Mouse (Mus musculus): ENCODE data around the gene Mdh2. TPM values are rescaled to one million over a fixed set of nuclear protein-coding genes. Genes with fewer than 3 reads are reported as not detected.
A peak's percentile ranks its signal among the peaks of the same experiment; 100 is the strongest.

The Mdh2 gene
- polyA plus RNA-seq, 1 experiment from 2014 or later, result 302 TPM

GRCm38 (mm10) chr5:135763526-135763925 lies 14.8 kb upstream of the Mdh2 start:
- no peak for TF ChIP-seq EP300 (IDR thresholded peaks at IDR 0.05)
- TF ChIP-seq CTCF (IDR thresholded peaks at IDR 0.05), result peak; percentile 89
- Histone ChIP-seq H3K4me1 (ENCODE audit: insufficient read depth, low read depth, low read length) (no peaks in the 10 kb centered on the region), H3K9ac (replicated peaks; ENCODE audit: low read depth) (no peak overlapping the region), H3K9me3 (ENCODE audit: low read length) (no peaks in the 10 kb centered on the region), H3K4me2 (replicated peaks; ENCODE audit: low read depth, low read length) (no peak overlapping the region), H3K27me3 (replicated peaks; ENCODE audit: insufficient read depth, low read length) (no peaks in the 10 kb centered on the region), H3K27ac (ENCODE audit: low read length) (no peak overlapping the region), H3K4me3 (ENCODE audit: low read depth, low read length) (no peak overlapping the region), H3K36me3 (ENCODE audit: insufficient read depth, low read length) (no peaks in the 10 kb centered on the region)
- 3% methylated on average over 7 of the region's 7 CpGs for WGBS
- ATAC-seq (peak; percentile 62), DNase-seq (ENCODE audit: low spot score) (peak; percentile 85)

DNA sequence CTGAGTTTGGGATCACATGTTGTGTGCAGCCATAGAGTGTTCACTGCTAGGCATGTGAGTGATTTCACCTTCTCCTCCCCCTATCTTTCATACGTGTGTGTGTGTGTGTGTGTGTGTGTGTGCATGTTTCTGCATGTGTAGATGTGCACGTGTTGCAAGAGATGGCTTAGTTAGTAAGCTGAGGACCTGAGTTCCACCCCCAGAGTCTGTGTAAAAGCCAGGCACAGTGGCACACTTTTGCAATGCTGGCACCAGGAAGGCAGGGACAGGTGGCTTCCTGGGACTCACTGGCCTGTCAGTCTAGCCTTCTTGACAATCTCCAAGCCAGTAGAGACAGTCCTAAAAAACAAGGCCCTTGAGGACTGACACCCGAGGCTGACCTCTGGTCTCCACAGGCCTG lies 13.3 kb upstream of the Mdh2 start:
- H3K36me3 ChIP-seq (ENCODE audit: insufficient read depth, low read length), result no peaks in the 10 kb centered on the region
- DNase-seq (ENCODE audit: low spot score), result no peak
- 52% methylated on average over 3 of the region's 3 CpGs for WGBS

DNA sequence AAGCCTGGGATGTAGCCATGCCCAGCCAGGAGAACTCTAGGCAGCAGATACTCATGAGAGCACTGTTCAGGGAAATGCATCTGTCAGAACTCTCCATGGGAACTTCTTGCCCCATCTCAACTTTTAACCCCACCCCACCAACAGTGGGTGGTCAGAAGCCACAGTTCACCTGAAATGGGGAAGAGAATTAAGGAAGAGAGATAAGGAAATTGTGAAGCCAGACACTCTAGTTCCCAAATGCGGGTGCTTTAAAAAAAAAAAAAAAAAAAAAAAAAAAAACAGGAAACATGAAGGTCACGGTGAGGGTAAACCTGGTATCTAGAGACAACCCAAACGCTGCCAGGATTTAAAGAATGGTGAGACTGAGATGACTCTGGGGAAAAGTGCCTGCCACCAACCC lies 5.8 kb upstream of the Mdh2 start:
- Histone ChIP-seq H3K27ac (ENCODE audit: low read length) (no peak overlapping the region), H3K4me2 (replicated peaks; ENCODE audit: low read depth, low read length) (no peak overlapping the region), H3K4me3 (ENCODE audit: low read depth, low read length) (no peak overlapping the region), H3K9ac (replicated peaks; ENCODE audit: low read depth) (no peak overlapping the region), H3K4me1 (ENCODE audit: insufficient read depth, low read depth, low read length) (0 out of 2 replicates have a peak, but pooled peaks cover 3% of the 10 kb centered on the region), H3K9me3 (ENCODE audit: low read length) (no peaks in the 10 kb centered on the region), H3K27me3 (replicated peaks; ENCODE audit: insufficient read depth, low read length) (no peaks in the 10 kb centered on the region), H3K36me3 (ENCODE audit: insufficient read depth, low read length) (no peaks in the 10 kb centered on the region)
- WGBS, result 22% methylated on average over 3 of the region's 3 CpGs
- TF ChIP-seq CTCF (IDR thresholded peaks at IDR 0.05) (no peak), EP300 (IDR thresholded peaks at IDR 0.05) (no peak)
- no peak for ATAC-seq
- no peak for DNase-seq (ENCODE audit: low spot score)

More for the DNA sequence above, 13.3 kb upstream of the Mdh2 start:
- no peak overlapping the region for H3K27ac ChIP-seq (ENCODE audit: low read length)
- no peak for ATAC-seq
- no peaks in the 10 kb centered on the region for H3K9me3 ChIP-seq (ENCODE audit: low read length)
- no peak for TF ChIP-seq EP300 (IDR thresholded peaks at IDR 0.05)
- no peak for TF ChIP-seq CTCF (IDR thresholded peaks at IDR 0.05)
- no peak overlapping the region for H3K4me2 ChIP-seq (replicated peaks; ENCODE audit: low read depth, low read length)
- no peaks in the 10 kb centered on the region for H3K4me1 ChIP-seq (ENCODE audit: insufficient read depth, low read depth, low read length)
- no peaks in the 10 kb centered on the region for H3K27me3 ChIP-seq (replicated peaks; ENCODE audit: insufficient read depth, low read length)
- H3K4me3 ChIP-seq (ENCODE audit: low read depth, low read length), result no peak overlapping the region
- no peak overlapping the region for H3K9ac ChIP-seq (replicated peaks; ENCODE audit: low read depth)

DNA sequence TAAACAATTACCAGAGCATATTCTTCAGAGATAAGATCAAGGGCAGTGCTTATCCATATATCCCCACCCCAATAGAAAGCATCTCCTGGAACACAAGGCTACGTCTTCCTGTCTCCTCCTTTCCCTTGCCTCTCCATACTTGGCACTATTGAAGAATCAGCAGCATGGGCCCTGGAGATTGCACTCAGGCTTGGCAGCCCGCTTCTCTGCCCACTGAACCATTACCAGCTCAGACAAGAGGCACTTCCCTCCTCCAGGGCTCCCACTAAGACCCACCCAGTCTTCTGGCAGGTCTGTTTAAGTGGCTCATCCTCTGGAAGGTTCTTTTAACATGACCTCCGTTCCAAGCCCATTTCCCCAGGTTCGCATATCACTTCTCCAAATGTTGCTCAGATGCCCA lies 1.7 kb upstream of the Mdh2 start:
- no peak overlapping the region for H3K27ac ChIP-seq (ENCODE audit: low read length)
- no peak overlapping the region for H3K9ac ChIP-seq (replicated peaks; ENCODE audit: low read depth)
- no peaks in the 10 kb centered on the region for H3K9me3 ChIP-seq (ENCODE audit: low read length)
- H3K4me3 ChIP-seq (ENCODE audit: low read depth, low read length), result no peak overlapping the region
- DNase-seq (ENCODE audit: low spot score) (peak; percentile 38), ATAC-seq (no peak)
- no peak for TF ChIP-seq CTCF (IDR thresholded peaks at IDR 0.05)
- no peak for TF ChIP-seq EP300 (IDR thresholded peaks at IDR 0.05)
- H3K4me2 ChIP-seq (replicated peaks; ENCODE audit: low read depth, low read length), result no peak overlapping the region
- 0 out of 2 replicates have a peak, but pooled peaks cover 3% of the 10 kb centered on the region for H3K4me1 ChIP-seq (ENCODE audit: insufficient read depth, low read depth, low read length)
- 65% methylated on average over 4 of the region's 4 CpGs for WGBS
- no peaks in the 10 kb centered on the region for H3K27me3 ChIP-seq (replicated peaks; ENCODE audit: insufficient read depth, low read length)
- 0 out of 2 replicates have a peak, but pooled peaks cover 4% of the 10 kb centered on the region for H3K36me3 ChIP-seq (ENCODE audit: insufficient read depth, low read length)

DNA sequence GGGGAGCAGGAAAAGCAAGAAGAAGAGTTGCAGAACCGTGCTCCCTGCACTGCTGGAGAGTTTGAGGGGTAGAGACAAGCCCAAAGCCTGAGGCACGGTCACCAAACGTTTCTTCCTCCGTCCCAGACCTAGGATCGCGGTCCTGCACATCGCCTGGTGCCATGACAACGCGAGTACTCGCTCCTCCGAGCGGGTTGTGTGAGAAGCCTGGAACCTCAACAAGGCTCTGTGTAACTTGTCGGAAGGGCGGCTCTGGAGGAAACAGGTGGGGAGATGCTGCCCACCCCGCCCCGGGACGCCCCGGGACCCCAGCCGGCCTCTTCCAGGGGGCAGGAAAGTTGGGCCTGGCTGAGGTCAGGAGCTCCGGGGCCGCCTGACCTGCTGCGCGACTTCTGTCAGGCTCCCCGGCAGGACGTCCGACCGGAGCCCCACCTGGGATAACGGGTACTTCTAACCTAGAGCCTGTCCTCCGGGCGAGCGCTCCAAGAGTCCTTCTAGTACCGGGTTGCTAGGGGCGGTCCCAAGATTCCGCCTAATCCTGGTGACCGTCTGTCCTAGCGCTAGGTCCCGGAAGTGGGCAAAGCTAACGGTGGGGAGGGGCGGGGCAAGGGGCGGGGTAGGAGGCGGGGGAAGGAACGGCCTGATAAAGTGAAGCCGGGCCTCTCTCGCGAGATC lies 347 bp upstream of the Mdh2 start, which contains the start of gene Styxl1:
Gene Styxl1, minus strand, starts transcription at position 590 of the 675 bp plus-strand sequence.
- Histone ChIP-seq H3K9me3 (ENCODE audit: low read length) (no peaks in the 10 kb centered on the region), H3K4me2 (replicated peaks; ENCODE audit: low read depth, low read length) (peak within 1 kb of the TSS; percentile 91), H3K9ac (replicated peaks; ENCODE audit: low read depth) (peak within 1 kb of the TSS; percentile 77), H3K36me3 (ENCODE audit: insufficient read depth, low read length) (peaks cover 4% of the 10 kb centered on the region; the same call in 1 of the 2 replicates), H3K27me3 (replicated peaks; ENCODE audit: insufficient read depth, low read length) (no peaks in the 10 kb centered on the region), H3K4me1 (ENCODE audit: insufficient read depth, low read depth, low read length) (0 out of 2 replicates have a peak, but pooled peaks cover 3% of the 10 kb centered on the region), H3K27ac (ENCODE audit: low read length) (peak within 1 kb of the TSS; percentile 90), H3K4me3 (ENCODE audit: low read depth, low read length) (peak within 1 kb of the TSS; percentile 53)
- 2% methylated on average over 42 of the region's 45 CpGs for WGBS
- peak; percentile 54 for DNase-seq (ENCODE audit: low spot score)
- TF ChIP-seq EP300 (IDR thresholded peaks at IDR 0.05) (no peak), CTCF (IDR thresholded peaks at IDR 0.05) (no peak)
- peak; percentile 13 for ATAC-seq

GRCm38 (mm10) chr5:135780331-135780730 lies 2.1 kb downstream of the Mdh2 start:
- no peak for ATAC-seq
- H3K27me3 ChIP-seq (replicated peaks; ENCODE audit: insufficient read depth, low read length), result no peaks in the 10 kb centered on the region
- DNase-seq (ENCODE audit: low spot score), result no peak
- H3K4me2 ChIP-seq (replicated peaks; ENCODE audit: low read depth, low read length), result no peak overlapping the region
- no peak overlapping the region for H3K4me3 ChIP-seq (ENCODE audit: low read depth, low read length)
- 58% methylated on average over 8 of the region's 8 CpGs for WGBS
- no peak for TF ChIP-seq EP300 (IDR thresholded peaks at IDR 0.05)
- no peak for TF ChIP-seq CTCF (IDR thresholded peaks at IDR 0.05)
- H3K9ac ChIP-seq (replicated peaks; ENCODE audit: low read depth), result no peak overlapping the region
- no peak overlapping the region for H3K27ac ChIP-seq (ENCODE audit: low read length)
- H3K36me3 ChIP-seq (ENCODE audit: insufficient read depth, low read length), result peaks cover 4% of the 10 kb centered on the region; the same call in 1 of the 2 replicates
- no peaks in the 10 kb centered on the region for H3K9me3 ChIP-seq (ENCODE audit: low read length)
- 0 out of 2 replicates have a peak, but pooled peaks cover 3% of the 10 kb centered on the region for H3K4me1 ChIP-seq (ENCODE audit: insufficient read depth, low read depth, low read length)

Data from lung, postnatal 0 days (tissue).